Mouse (Mus musculus) adrenal gland, adult 2 months (tissue): ENCODE measurements around the gene Scn3b. TPM values are rescaled to one million over a fixed set of nuclear protein-coding genes. Genes with fewer than 3 reads are reported as not detected.

Experiments
- DNase-seq: peaks from one replicate; pipeline ENCODE4 v3.0.0; 2021
- polyA plus RNA-seq: library from polyadenylated mRNA; depleted of rRNA; stranded (reverse); fragments of >200 nt; gene quantifications from 2 replicates; pipeline ENCODE4 v1.2.3, GENCODE M21; 2012
- total RNA-seq, 2 experiments: library from RNA; stranded (reverse); gene quantifications; 2 replicates each; pipeline ENCODE4 v1.2.3; 2021

Scn3b gene
- total and polyA plus RNA-seq, 3 experiments = 0.90 to 8.3 (median 5.2) TPM

DNA sequence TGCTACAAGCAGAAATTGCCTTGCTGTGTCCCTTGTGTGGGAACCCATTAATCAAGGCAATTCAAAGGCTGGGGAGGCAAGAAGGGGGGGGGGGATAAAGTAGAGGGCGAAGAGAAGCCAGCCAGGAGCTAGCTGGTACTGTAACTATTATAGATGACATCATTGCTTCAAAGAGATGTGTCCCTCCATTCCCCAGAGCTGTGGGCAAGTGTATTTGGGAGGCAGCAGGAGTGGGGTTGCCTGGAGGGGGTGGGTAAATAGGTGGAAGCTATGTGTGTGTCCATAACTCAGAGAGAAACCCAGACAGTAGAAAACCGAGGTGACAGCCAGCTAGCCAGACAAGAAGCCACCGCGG lies 292 bp upstream of the Scn3b start:
- no peak for DNase-seq

- DNase-seq = no peak
Measured at GRCm38 (mm10) chr9:40269880-40270279, 863 bp downstream of the Scn3b start.

GRCm38 (mm10) chr9:40271075-40271474 lies 2.1 kb downstream of the Scn3b start:
- DNase-seq = no peak

GRCm38 (mm10) chr9:40272822-40273221 lies 3.8 kb downstream of the Scn3b start:
- no peak for DNase-seq

GRCm38 (mm10) chr9:40275904-40276303 lies 6.9 kb downstream of the Scn3b start:
- no peak for DNase-seq

DNA sequence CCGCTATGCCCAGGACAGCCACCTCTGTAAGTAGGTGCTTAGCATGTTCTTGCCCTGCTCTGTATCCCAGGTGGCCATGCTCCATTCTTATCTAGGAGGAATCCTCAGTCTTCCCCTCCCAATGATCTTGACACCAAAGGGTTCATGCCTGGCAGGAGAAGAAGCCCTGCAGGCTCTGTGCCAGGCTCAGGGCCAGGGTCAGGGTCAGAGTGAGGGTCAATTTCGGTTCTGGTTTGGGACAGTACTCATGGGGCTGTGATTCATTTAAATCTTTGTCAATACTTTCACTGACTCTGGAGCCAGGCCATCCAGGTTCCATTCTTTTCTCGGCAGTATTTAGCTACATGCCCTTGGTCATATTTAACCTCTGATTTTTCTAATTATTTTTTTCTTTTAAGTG lies 8.7 kb downstream of the Scn3b start:
- peak; percentile 63 for DNase-seq

- DNase-seq = no peak
Measured at GRCm38 (mm10) chr9:40279438-40279837, 10.4 kb downstream of the Scn3b start.

GRCm38 (mm10) chr9:40282968-40283367 lies 14.0 kb downstream of the Scn3b start:
- DNase-seq = no peak

GRCm38 (mm10) chr9:40292475-40292874 lies 23.5 kb downstream of the Scn3b start:
- DNase-seq = no peak

- DNase-seq = peak; percentile 18
Measured at GRCm38 (mm10) chr9:40293286-40293685, 24.3 kb downstream of the Scn3b start.

- DNase-seq = peak; percentile 20
Measured at GRCm38 (mm10) chr9:40293740-40294139, 24.7 kb downstream of the Scn3b start.

- DNase-seq = peak; percentile 19
Measured at GRCm38 (mm10) chr9:40294210-40294609, 25.2 kb downstream of the Scn3b start.

DNA sequence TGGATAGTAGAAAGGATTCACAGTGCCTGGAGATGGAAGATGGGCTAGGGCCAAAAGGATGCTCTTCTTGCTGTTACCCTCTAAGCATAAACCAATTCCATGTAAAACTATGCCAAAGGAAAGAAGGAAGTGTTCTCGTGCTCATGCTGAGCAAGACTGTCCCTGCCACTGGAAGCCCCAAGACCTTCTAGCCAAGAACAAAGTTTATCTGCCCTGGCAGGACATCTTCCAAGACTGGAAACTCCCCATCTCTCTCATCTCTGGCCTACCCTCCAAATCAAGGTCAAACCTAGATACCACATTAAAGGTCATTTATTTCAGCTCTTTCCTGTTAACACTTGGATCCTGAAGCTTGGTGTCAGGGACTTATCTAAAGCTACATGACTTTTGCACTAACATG lies 25.8 kb downstream of the Scn3b start:
- peak; percentile 55 for DNase-seq

DNA sequence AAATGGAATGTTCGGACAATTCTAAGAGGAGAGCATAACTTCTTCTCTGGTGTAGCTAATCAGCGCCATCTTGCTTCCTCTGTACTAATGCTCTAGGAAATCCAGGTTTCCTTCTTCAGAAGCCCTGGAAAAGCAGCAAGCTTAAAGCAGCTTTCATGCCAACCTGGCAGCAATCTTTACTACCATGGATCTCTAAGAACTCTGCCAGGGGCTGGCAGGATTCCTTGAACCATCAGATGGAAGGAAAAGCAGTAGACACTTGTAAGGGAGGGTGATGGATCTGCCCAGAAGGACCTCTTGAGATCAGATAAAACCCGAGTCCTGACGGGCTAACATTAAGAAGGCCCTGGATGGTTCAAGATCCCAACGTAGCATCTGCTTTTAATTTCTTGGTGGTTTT lies 27.2 kb downstream of the Scn3b start:
- peak; percentile 32 for DNase-seq

DNA sequence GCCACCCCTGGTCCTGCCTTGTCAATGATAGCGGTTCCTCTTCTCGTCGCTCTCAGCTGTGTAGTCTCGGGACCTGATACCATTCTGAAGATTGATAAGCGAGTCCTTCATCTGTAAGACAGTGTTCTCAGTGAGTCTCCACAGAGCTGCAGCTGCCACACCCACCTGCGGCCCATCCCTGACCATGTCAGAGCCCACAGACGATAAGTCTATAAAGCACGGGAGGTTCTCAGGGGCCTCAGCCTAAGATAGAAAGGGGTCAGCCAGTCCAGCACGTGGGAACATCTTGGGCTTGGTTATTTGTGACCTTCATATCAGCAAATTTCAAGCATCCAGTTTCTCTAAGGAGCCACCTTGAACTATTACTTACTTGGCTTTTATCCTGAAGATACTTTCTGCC lies 29.0 kb downstream of the Scn3b start:
- DNase-seq = peak; percentile 42

DNA sequence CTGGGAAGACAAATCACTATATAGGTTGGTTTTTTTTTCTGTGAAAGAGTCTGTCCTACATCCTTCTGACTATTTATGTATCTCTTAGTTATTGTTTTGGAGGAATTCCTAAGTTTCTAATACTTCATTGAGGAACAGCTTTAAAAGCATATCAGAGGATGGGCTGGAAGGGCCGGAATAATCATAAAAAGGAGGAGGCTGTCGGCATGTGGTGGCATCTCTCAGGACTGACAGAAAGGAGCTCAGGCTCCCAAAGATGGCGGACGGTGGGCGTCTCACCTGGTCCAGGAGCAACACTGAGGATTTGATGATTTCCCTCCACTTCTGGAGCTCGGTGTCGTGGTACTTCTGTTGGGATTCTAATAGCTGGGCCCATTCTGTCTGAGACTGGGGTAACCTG lies 30.3 kb downstream of the Scn3b start:
- no peak for DNase-seq

DNA sequence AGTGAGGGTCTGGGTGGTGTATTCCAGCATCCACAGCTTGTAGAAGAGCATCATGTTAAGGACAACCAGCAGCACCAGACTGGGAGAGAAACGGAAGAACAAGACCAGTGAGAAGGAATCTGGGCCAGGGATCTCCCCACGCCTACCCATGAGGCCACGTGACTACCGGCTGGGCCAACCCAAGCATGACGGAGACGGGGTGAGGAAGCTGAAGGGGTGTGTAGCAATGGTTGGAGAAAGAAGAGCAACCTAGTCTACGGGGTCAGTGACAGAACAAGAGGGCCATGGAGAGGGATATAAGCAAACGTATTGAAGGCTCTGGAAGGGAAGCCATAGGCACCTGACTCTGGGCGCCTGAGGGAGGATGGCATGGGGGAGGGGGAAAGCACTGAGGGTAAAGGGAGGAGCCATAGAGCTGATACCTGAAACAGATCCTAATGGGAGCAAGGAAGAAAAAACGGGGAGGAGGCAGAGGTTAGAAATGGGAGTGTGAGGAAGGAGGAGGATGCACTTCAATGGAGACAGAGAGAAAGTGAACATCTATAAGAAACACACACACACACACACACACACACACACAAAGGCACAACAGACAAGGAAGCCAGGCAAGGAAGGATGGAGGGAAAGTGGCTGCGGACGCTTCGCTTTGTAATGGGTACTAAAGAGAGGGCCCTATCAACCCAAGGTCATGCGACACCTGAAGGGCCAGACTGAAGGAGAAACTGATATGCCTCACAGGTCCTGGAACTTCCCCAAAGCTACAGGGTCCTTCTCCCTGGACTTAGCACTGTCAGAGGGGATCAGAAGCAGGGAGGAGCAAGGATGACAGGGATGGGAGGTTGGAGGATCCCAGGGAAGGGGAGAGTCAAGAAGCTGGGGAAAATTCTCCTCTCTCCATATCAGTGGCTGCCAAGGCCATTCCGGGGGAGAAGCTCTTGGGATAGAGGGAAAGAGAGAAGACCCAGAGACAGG lies 31.3 kb downstream of the Scn3b start:
- DNase-seq = peak; percentile 23

- peak; percentile 67 for DNase-seq
Measured at GRCm38 (mm10) chr9:40301475-40301874, 32.5 kb downstream of the Scn3b start.

GRCm38 (mm10) chr9:40302375-40302774 lies 33.4 kb downstream of the Scn3b start:
- no peak for DNase-seq

- DNase-seq = no peak
Measured at GRCm38 (mm10) chr9:40304243-40304642, 35.2 kb downstream of the Scn3b start.

DNA sequence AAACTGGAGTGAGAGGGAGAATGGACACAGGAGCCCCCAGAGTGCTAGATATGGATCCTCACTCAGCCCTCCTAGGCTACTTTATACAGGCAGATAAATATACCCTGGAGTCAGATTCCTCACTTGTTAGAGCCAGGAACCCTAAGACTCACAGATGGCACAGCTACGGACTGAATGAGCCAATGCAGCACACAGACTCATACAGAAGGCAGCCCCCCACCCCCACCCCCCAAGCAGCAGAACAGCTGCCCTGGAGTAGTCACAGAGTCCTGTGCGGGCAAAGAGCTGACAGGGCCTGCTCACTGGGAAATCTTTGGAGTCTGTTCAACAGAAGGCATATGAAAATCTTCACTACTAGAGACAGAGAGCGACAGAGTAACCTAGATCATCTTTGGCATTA lies 38.3 kb downstream of the Scn3b start:
- DNase-seq = no peak

DNA sequence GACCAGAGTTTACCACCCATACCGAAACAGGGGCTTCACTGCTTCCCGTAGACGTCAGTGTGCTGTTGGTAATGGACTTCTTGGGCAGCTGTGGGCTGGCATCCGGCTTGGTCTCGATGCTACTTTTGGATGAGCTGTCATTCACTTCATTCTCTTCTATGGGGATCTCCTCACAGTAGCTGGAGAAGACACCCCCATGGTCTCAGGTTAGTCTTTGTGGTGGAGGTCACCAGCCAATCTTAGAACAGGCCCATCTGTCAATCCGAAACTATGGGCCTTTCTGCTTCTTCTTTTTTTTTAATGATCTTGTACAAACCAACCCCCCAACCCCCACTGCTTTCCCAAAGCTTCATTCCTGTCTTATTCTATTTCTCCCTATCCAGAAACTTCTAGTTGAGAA lies 40.9 kb downstream of the Scn3b start:
- no peak for DNase-seq

- no peak for DNase-seq
Measured at GRCm38 (mm10) chr9:40311813-40312212, 42.8 kb downstream of the Scn3b start.
